Mouse (Mus musculus) B cell, adult 2 months (primary cell): ENCODE measurements around the gene Slc35f4.
A peak's percentile ranks its signal among the peaks of the same experiment; 100 is the strongest.
"Not testable (repeated sequence)": the region's sequence is repeated elsewhere in the genome, so short reads cannot be mapped to it uniquely, and the experiment has no call there.

Source experiments
- DNase-seq, 2 experiments: peaks; one replicate each; pipeline ENCODE4 v3.0.0; 2022

Gene Slc35f4

GRCm38 (mm10) chr14:49348164-49348896 is 177.5 kb downstream of the Slc35f4 start:
- DNase-seq, result no peak

GRCm38 (mm10) chr14:49345835-49346234 is 180.0 kb downstream of the Slc35f4 start:
- no peak for DNase-seq

GRCm38 (mm10) chr14:49337011-49337410 is 188.8 kb downstream of the Slc35f4 start:
- DNase-seq, result no peak

DNA sequence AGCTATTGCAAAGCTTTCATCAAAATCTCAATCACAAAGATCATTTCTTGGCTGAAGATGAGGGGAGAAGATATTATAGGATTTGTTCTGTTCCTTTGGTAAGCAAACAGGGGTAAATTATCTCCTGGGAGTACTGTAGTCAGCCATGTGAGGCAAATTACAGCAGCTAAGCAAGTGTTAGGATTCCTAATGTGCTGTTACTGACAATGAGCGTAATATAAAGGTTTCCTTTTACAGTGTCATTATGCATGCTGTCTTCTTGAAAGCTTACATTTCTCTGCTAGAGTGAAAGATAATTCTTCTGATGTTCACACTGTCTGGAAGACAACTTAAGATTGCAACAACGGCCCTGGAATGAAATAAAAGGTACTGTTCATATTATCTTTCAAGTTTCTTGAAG is 192.0 kb downstream of the Slc35f4 start:
- no peak for DNase-seq

- DNase-seq, result no peak
These were observed 209.4 kb downstream of the Slc35f4 start for GRCm38 (mm10) chr14:49316493-49316894.

DNA sequence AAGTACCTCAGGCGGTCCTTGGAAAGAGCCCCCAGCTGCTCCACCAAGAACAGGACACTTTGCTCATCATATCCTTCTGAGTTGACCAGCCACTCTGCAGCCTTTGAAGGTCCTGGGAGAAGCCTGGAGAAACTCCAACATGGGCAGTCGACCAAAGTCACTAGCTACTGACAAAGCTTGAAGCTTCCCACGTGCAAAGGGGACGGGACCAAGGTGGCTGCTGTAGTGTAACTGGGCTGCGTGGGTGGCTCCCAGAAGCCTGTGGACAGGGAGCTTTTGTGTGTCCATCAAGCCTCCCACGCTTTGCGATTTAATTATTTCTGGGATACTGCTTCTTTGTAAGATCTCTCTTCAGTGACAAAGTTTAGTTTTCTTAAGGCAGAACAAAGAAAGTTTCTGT is 211.9 kb downstream of the Slc35f4 start:
- DNase-seq, result no peak

- DNase-seq, result no peak
These were observed 212.5 kb downstream of the Slc35f4 start for GRCm38 (mm10) chr14:49313376-49313775.

DNA sequence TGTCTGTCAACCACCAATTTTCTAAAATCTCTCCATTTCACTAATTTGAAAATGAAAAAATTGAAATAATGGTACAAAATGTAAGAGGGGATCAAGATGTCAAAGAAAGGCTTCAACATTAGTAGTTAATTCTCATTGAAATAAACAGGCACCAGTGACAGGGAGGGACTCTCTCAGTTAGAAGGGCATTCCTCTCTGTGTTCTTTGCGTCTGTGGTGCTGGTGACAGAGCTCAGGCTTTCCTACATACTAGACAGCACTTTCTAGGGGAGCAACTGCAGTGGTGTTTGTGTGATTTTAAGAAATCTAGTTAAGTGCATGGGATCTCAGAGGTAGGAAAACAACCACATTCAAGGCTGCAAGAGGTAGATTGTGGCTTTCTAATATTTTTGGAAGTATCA is 214.3 kb downstream of the Slc35f4 start:
- no peak for DNase-seq

- no peak for DNase-seq
These were observed 214.8 kb downstream of the Slc35f4 start for GRCm38 (mm10) chr14:49311091-49311492.

DNA sequence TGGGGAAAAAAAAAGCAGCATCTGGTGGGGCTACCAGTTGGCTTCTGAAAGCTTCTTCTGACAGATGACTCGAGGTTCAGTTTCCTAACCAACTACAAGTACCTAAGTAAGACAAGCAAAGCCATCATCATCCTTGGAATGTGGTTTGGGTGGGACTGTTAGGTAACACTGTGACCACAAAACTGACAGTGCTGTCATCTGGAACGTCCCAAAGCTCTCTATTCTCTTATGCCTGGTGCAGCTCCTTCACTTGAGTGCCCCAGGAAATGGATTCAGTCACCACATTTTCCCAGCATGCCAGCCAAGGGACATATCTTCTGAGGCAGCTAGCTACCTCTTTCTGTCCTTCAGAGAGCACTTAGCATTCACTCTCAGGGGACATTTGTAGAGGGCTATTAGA is 216.2 kb downstream of the Slc35f4 start:
- no peak for DNase-seq

DNA sequence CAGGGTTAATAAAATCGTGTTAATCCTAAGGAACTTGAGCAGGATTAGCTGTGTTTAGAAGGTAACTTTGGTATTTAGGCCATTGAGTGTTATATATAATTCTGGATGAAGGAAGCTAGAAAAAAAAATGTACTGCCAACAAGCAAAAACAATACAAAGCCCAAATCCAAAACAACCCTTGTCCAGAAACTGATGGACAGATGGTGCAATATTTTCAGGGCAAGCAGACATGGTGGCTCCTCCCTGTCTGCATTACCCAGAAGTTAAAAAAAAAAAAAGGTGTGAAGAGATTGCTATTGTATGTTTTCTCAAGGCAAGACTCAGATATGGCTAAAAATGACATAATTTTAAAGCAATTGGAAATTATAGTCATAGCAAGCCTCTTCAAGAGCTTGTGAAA is 217.3 kb downstream of the Slc35f4 start:
- DNase-seq, result no peak

DNA sequence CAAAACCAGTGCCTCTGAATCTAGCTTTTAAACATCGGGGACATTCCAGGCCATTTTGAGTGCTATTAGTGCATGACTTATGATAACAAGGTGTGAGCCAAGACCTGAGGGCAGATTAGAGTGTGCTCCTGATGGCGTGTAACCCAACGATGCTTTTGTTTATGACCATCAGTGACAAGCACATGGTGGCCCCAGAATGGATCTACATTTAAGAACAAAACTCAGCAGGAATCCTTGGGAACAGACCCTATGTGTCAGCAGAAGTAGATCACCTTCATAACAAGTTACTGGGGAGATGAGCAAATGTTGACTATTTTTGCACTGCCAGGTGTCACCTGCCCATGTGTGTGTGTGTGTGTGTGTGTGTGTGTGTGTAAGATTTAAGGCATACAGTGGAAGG is 218.0 kb downstream of the Slc35f4 start:
- DNase-seq, result no peak

- no peak for DNase-seq
These were observed 220.1 kb downstream of the Slc35f4 start for GRCm38 (mm10) chr14:49305534-49306409.

- DNase-seq, result no peak
These were observed 223.5 kb downstream of the Slc35f4 start for GRCm38 (mm10) chr14:49302271-49302857.

DNA sequence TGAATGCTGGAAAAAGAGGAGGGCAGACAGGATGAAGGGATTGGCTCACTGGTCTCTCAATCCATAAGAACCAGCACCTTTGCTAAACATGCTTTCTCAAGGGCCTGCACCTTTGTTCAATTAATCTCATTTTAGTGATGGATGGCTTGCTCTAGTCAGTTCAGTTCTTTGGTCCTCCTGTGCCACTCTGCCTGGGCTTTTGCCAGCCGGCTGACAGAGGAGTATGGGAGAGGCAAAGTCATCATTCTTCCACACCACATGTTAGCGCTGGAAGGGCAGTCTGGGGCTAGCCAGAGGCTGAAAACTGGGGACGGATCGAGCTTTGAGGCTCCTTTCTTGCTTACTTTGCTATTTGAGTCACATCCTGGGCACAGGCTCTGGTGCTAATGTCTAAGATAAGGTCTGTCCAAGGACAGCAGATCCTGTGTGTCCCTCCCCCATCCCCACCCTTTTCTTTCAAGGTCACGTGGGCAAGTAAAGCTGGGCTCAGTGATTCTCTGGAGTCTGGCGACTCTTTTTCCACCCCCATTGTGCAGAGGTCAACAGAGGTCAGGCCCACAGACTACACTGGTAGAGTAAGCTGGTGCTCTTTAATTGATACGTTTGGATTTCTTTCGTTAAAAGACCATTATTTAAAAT is 224.7 kb downstream of the Slc35f4 start:
- DNase-seq, result no peak

DNA sequence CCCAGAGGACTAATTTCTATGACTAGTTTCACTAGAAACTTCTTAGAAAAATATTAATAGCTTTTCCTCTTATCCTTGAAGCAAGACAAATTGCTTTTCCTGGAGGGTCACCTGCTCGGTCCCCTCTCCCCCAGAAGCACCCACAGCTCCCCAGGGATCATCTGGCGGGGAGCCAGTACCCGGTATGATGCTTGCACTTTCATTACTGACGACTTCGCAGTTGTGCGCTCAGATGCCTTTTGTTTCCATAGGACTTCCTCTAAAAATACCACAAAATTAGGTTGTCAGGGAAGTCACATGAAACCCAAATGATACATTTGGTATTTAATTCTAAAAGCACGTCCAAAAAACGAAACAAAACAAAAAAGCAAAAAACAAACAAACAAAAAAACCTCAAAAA is 225.5 kb downstream of the Slc35f4 start:
- peak; percentile 4 for DNase-seq

- no peak for DNase-seq
These were observed 231.9 kb downstream of the Slc35f4 start for GRCm38 (mm10) chr14:49293802-49294449.

- no peak for DNase-seq
These were observed 235.7 kb downstream of the Slc35f4 start for GRCm38 (mm10) chr14:49290029-49290745.

GRCm38 (mm10) chr14:49283784-49284655 is 241.8 kb downstream of the Slc35f4 start:
- no peak for DNase-seq

GRCm38 (mm10) chr14:49278880-49279279 is 247.0 kb downstream of the Slc35f4 start:
- no peak for DNase-seq

- DNase-seq, result not testable (repeated sequence)
These were observed 247.4 kb downstream of the Slc35f4 start for GRCm38 (mm10) chr14:49278479-49278878.
